Mouse (Mus musculus): Measurements from ENCODE around the gene Zfp503. TPM values are rescaled to one million over a fixed set of nuclear protein-coding genes. Genes with fewer than 3 reads are reported as not detected.

Gene Zfp503
- polyA plus RNA-seq, 1 experiment = 1.3 TPM

DNA sequence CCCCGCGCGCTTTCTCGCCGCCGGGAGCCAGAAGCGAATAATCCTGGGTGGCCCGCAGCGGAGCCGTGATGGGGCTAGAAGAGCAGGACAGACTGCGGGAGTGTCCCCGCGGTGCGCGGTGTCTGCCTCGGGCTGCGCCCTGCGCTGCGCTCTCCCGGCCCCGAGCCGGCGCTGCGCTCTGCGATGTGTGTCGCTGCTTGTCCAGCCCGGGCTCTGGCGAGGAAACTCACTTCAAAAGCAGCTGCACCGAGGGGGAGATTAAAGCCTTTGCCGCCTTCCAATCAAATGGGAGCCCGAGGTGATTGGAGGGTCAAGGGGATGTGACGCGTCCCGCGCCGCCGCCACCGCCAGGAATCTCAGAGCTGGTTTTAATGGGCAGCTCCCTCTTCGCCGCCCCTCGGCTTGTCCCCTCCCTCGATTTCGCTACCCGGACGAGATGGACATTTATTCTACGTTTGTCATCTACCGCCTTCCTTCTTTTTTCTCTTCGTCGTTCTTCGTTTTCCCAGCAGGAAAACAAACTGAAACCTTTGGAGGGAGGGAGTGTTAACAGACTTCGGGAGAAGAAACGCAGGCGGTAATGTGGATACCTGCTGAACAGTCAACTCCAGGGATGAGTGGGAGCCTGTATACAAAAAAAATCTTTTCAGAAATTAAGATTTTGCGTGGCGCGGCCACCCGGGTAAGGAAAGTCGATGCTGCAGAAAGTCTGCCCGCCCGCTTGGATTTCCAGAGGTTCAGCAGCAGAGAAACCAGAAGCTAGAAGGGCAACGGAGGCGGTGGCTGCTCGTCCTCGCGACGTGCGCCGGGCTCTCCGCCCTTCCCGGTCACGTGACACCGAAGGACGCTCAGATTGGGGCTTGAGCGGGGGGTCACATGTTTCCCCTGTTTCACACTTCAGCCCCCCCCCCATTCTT lies 1.5 kb downstream of the Zfp503 start:
- TF ChIP-seq FLI1 (IDR thresholded peaks at IDR 0.05; ENCODE audit: low read length) (no peak), GATA1 (IDR thresholded peaks at IDR 0.05; ENCODE audit: borderline replicate concordance, low read length) (no peak)
- peaks cover 92% of the 10 kb centered on the region for H3K27me3 ChIP-seq (replicated peaks)
- H3K4me3 ChIP-seq (replicated peaks) = peak overlapping the region; percentile 92
- 0 out of 2 replicates have a peak, but pooled peaks cover 15% of the 10 kb centered on the region for H3K9me3 ChIP-seq
- peaks cover 61% of the 10 kb centered on the region for H3K4me1 ChIP-seq
- H3K36me3 ChIP-seq (replicated peaks; ENCODE audit: low read length) = no peaks in the 10 kb centered on the region

GRCm38 (mm10) chr14:21986733-21987659 lies 2.4 kb downstream of the Zfp503 start:
- peak overlapping the region; percentile 92 for H3K4me3 ChIP-seq (replicated peaks)
- H3K4me1 ChIP-seq = peaks cover 70% of the 10 kb centered on the region
- H3K36me3 ChIP-seq (replicated peaks; ENCODE audit: low read length) = no peaks in the 10 kb centered on the region
- TF ChIP-seq GATA1 (IDR thresholded peaks at IDR 0.05; ENCODE audit: borderline replicate concordance, low read length) (no peak), FLI1 (IDR thresholded peaks at IDR 0.05; ENCODE audit: low read length) (no peak)
- H3K9me3 ChIP-seq = 0 out of 2 replicates have a peak, but pooled peaks cover 15% of the 10 kb centered on the region
- H3K27me3 ChIP-seq (replicated peaks) = peaks cover 94% of the 10 kb centered on the region

- TF ChIP-seq GATA1 (IDR thresholded peaks at IDR 0.05; ENCODE audit: borderline replicate concordance, low read length) (no peak), FLI1 (IDR thresholded peaks at IDR 0.05; ENCODE audit: low read length) (no peak)
- Histone ChIP-seq H3K27me3 (replicated peaks) (peaks cover 93% of the 10 kb centered on the region), H3K36me3 (replicated peaks; ENCODE audit: low read length) (no peaks in the 10 kb centered on the region), H3K4me1 (peaks cover 75% of the 10 kb centered on the region), H3K4me3 (replicated peaks) (peak overlapping the region; percentile 92), H3K9me3 (0 out of 2 replicates have a peak, but pooled peaks cover 15% of the 10 kb centered on the region)
These were observed 3.2 kb downstream of the Zfp503 start for GRCm38 (mm10) chr14:21985981-21986732.

- Histone ChIP-seq H3K4me1 (peaks cover 81% of the 10 kb centered on the region), H3K4me3 (replicated peaks) (peak overlapping the region; percentile 92), H3K27me3 (replicated peaks) (peaks cover 92% of the 10 kb centered on the region), H3K9me3 (0 out of 2 replicates have a peak, but pooled peaks cover 12% of the 10 kb centered on the region), H3K36me3 (replicated peaks; ENCODE audit: low read length) (no peaks in the 10 kb centered on the region)
- TF ChIP-seq FLI1 (IDR thresholded peaks at IDR 0.05; ENCODE audit: low read length) (no peak), GATA1 (IDR thresholded peaks at IDR 0.05; ENCODE audit: borderline replicate concordance, low read length) (no peak)
These were observed 3.9 kb downstream of the Zfp503 start for GRCm38 (mm10) chr14:21985426-21985931.

GRCm38 (mm10) chr14:21984757-21985425 lies 4.5 kb downstream of the Zfp503 start:
- no peaks in the 10 kb centered on the region for H3K36me3 ChIP-seq (replicated peaks; ENCODE audit: low read length)
- H3K4me1 ChIP-seq = peaks cover 87% of the 10 kb centered on the region
- peak overlapping the region; percentile 92 for H3K4me3 ChIP-seq (replicated peaks)
- peaks cover 91% of the 10 kb centered on the region for H3K27me3 ChIP-seq (replicated peaks)
- TF ChIP-seq FLI1 (IDR thresholded peaks at IDR 0.05; ENCODE audit: low read length) (no peak), GATA1 (IDR thresholded peaks at IDR 0.05; ENCODE audit: borderline replicate concordance, low read length) (no peak)
- H3K9me3 ChIP-seq = 0 out of 2 replicates have a peak, but pooled peaks cover 10% of the 10 kb centered on the region

- Histone ChIP-seq H3K4me1 (peaks cover 81% of the 10 kb centered on the region), H3K9me3 (0 out of 2 replicates have a peak, but pooled peaks cover 10% of the 10 kb centered on the region), H3K4me3 (replicated peaks) (no peak overlapping the region), H3K36me3 (replicated peaks; ENCODE audit: low read length) (no peaks in the 10 kb centered on the region), H3K27me3 (replicated peaks) (peaks cover 90% of the 10 kb centered on the region)
- TF ChIP-seq GATA1 (IDR thresholded peaks at IDR 0.05; ENCODE audit: borderline replicate concordance, low read length) (no peak), FLI1 (IDR thresholded peaks at IDR 0.05; ENCODE audit: low read length) (no peak)
These were observed 5.3 kb downstream of the Zfp503 start for GRCm38 (mm10) chr14:21983950-21984730.

DNA sequence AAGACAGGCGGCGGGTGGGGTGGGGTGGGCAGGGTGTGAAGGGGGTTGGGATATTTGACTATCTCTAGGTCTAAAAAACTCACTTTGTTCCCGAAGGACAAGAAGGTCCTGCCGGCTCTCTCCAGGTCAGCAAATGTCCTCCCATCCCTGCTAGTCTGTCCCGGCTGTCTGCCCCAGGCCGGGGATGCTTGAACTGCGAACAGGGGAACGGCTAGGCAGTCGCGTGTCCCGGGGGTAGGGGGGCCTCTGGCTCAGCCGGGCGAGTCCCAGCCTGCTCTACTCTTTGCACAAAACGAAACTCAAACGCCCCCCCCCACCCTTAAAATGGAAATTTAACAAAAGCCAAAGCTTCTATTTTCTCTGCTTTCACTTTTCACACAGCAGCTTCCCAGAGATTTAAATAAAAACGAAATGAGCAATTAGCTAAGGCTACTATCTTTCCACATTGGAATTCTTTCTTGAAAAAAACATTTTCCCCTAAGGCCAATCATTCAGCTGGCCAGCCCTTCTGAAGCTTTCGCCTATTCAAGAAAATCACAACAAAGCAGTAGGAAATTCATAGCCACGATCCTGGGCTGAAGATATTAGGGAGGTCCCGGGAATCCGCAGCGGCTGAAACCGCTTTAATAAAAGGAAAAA lies 6.0 kb downstream of the Zfp503 start:
- Histone ChIP-seq H3K4me1 (peaks cover 74% of the 10 kb centered on the region), H3K4me3 (replicated peaks) (peak overlapping the region; percentile 86), H3K36me3 (replicated peaks; ENCODE audit: low read length) (no peaks in the 10 kb centered on the region), H3K27me3 (replicated peaks) (peaks cover 87% of the 10 kb centered on the region), H3K9me3 (0 out of 2 replicates have a peak, but pooled peaks cover 10% of the 10 kb centered on the region)
- TF ChIP-seq FLI1 (IDR thresholded peaks at IDR 0.05; ENCODE audit: low read length) = no peak

Data from megakaryocyte, embryonic 14.5 days (primary cell).